Mouse (Mus musculus) stomach, postnatal 0 days (tissue): Measurements from ENCODE around the gene Hoxc4.

Experiments
- CTCF ChIP-seq: IDR thresholded peaks from 2 replicates; pipeline ENCODE4 v1.5.1; 2016; ENCODE audit warnings: antibody characterized with exemption, low read depth, mild to moderate bottlenecking, moderate library complexity
- EP300 ChIP-seq: optimal IDR thresholded peaks from 2 replicates; pipeline ENCODE3; 2016; ENCODE audit warnings: antibody characterized with exemption

DNA sequence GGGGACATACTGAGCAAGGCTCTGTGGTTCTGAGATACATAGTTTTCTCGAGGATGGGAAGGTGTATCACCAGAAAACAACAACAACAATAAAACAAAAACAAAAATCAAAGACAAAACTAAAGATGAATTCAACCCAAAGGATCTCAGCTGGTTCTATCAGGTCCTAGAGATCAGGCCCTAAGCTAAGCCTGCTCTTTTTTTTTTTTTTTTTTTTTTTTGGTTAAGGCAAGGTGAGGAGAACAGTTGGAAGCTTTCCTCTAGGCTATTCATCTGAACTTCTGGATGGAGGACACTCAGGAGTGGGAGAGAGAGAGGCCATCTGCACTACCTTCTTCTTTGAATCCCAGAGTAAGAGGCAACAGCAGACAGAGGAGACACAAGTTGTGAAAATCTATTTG is 18.8 kb downstream of the Hoxc4 start:
- TF ChIP-seq CTCF (no peak), EP300 (no peak)
